Mouse (Mus musculus): ENCODE data around the gene Itih2.
A peak's percentile ranks its signal among the peaks of the same experiment; 100 is the strongest.

Gene Itih2

GRCm38 (mm10) chr2:10131296-10131695 is at the start of gene Itih2:
TSS of gene Itih2 (minus strand) at chr2:10131396.
- DNase-seq (ENCODE audit: low read depth, low spot score) = no peak

- DNase-seq (ENCODE audit: low read depth, low spot score) = peak; percentile 51
Observed at GRCm38 (mm10) chr2:10169991-10170390, 38.8 kb upstream of the Itih2 start.

- peak; percentile 30 for DNase-seq (ENCODE audit: low read depth, low spot score)
Observed at GRCm38 (mm10) chr2:10168016-10168415, 36.8 kb upstream of the Itih2 start.

- DNase-seq (ENCODE audit: low read depth, low spot score) = no peak
Observed at GRCm38 (mm10) chr2:10167283-10167682, 36.1 kb upstream of the Itih2 start.

GRCm38 (mm10) chr2:10166635-10167034 is 35.4 kb upstream of the Itih2 start:
- no peak for DNase-seq (ENCODE audit: low read depth, low spot score)

GRCm38 (mm10) chr2:10162011-10162410 is 30.8 kb upstream of the Itih2 start:
- no peak for DNase-seq (ENCODE audit: low read depth, low spot score)

GRCm38 (mm10) chr2:10157184-10157583 is 26.0 kb upstream of the Itih2 start:
- DNase-seq (ENCODE audit: low read depth, low spot score) = no peak

- no peak for DNase-seq (ENCODE audit: low read depth, low spot score)
Observed at GRCm38 (mm10) chr2:10153201-10154075, 22.2 kb upstream of the Itih2 start, which contains the start of gene Itih5. TSS of gene Itih5 (plus strand) at chr2:10153571.

- DNase-seq (ENCODE audit: low read depth, low spot score) = no peak
Observed at GRCm38 (mm10) chr2:10152590-10152989, 21.4 kb upstream of the Itih2 start.

GRCm38 (mm10) chr2:10147176-10147575 is 16.0 kb upstream of the Itih2 start:
- DNase-seq (ENCODE audit: low read depth, low spot score) = peak; percentile 64

- no peak for DNase-seq (ENCODE audit: low read depth, low spot score)
Observed at GRCm38 (mm10) chr2:10145514-10145913, 14.3 kb upstream of the Itih2 start.

GRCm38 (mm10) chr2:10142472-10143454 is 11.6 kb upstream of the Itih2 start:
- peak; percentile 87 for DNase-seq (ENCODE audit: low read depth, low spot score)

GRCm38 (mm10) chr2:10140456-10140855 is 9.3 kb upstream of the Itih2 start:
- peak; percentile 33 for DNase-seq (ENCODE audit: low read depth, low spot score)

GRCm38 (mm10) chr2:10137320-10137719 is 6.1 kb upstream of the Itih2 start:
- no peak for DNase-seq (ENCODE audit: low read depth, low spot score)

- no peak for DNase-seq (ENCODE audit: low read depth, low spot score)
Observed at GRCm38 (mm10) chr2:10133941-10134340, 2.7 kb upstream of the Itih2 start.

GRCm38 (mm10) chr2:10132128-10132527 is 932 bp upstream of the Itih2 start:
- DNase-seq (ENCODE audit: low read depth, low spot score) = no peak

GRCm38 (mm10) chr2:10130341-10130990 is 730 bp downstream of the Itih2 start:
- peak; percentile 69 for DNase-seq (ENCODE audit: low read depth, low spot score)

GRCm38 (mm10) chr2:10128571-10128970 is 2.6 kb downstream of the Itih2 start:
- DNase-seq (ENCODE audit: low read depth, low spot score) = no peak

- DNase-seq (ENCODE audit: low read depth, low spot score) = no peak
Observed at GRCm38 (mm10) chr2:10127471-10127870, 3.7 kb downstream of the Itih2 start.

- DNase-seq (ENCODE audit: low read depth, low spot score) = no peak
Observed at GRCm38 (mm10) chr2:10126122-10126521, 5.1 kb downstream of the Itih2 start.

GRCm38 (mm10) chr2:10121826-10122225 is 9.4 kb downstream of the Itih2 start:
- DNase-seq (ENCODE audit: low read depth, low spot score) = peak; percentile 56

GRCm38 (mm10) chr2:10119276-10119675 is 11.9 kb downstream of the Itih2 start:
- DNase-seq (ENCODE audit: low read depth, low spot score) = no peak

Measured in brain, adult 2 months (tissue).